Mouse (Mus musculus) intestine, embryonic 14.5 days (tissue): ENCODE measurements at regions not wholly inside any gene's neighbourhood (a gene's known extent, or its start where the extent isn't known, plus 50 kb on each side); places are given as distances from the start of the nearest gene placed in this dataset.

Source experiments
- ATAC-seq: fragments of 200-750 bp; cut with Nextera tagmentation; replicated peaks from 2 replicates; pipeline ENCODE4 v1.8.0; 2017; ENCODE audit warnings: low read depth, moderate number of reproducible peaks, moderate TSS enrichment, moderate library complexity; ENCODE audit not compliant: low FRiP score, low TSS enrichment
- DNase-seq: peaks from one replicate; pipeline ENCODE4 v3.0.0-alpha.2; 2018; ENCODE audit warnings: low spot score
- H3K27ac ChIP-seq: fragments of 300-500 bp; sonication (generic); 2 replicates; pipeline ENCODE4 v1.5.1; 2014; ENCODE audit warnings: low read depth, mild to moderate bottlenecking, control low read depth
- H3K27me3 ChIP-seq: fragments of 300-500 bp; sonication (generic); replicated peaks from 2 replicates; pipeline ENCODE4 v1.6.1; 2014; ENCODE audit warnings: low read length, control low read depth; ENCODE audit not compliant: control insufficient read depth, insufficient read depth
- H3K36me3 ChIP-seq: fragments of 300-500 bp; sonication (generic); 2 replicates; pipeline ENCODE4 v1.6.1; 2014; ENCODE audit warnings: low read length, control low read depth; ENCODE audit not compliant: control insufficient read depth, insufficient read depth
- H3K4me1 ChIP-seq: fragments of 300-500 bp; sonication (generic); replicated peaks from 2 replicates; pipeline ENCODE4 v1.6.1; 2014; ENCODE audit warnings: low read length, control low read depth, mixed read lengths; ENCODE audit not compliant: control insufficient read depth, insufficient read depth
- H3K4me2 ChIP-seq: fragments of 300-500 bp; sonication (generic); 2 replicates; pipeline ENCODE4 v1.6.1; 2014; ENCODE audit warnings: low read length
- H3K4me3 ChIP-seq: fragments of 300-500 bp; sonication (generic); 2 replicates; pipeline ENCODE4 v1.5.1; 2014; ENCODE audit warnings: low read depth, low read length, control low read depth, mixed read lengths
- H3K9ac ChIP-seq: fragments of 300-500 bp; sonication (generic); 2 replicates; pipeline ENCODE4 v1.6.1; 2014; ENCODE audit warnings: mild to moderate bottlenecking, low read length
- H3K9me3 ChIP-seq: fragments of 300-500 bp; sonication (generic); 2 replicates; pipeline ENCODE4 v1.6.1; 2016; ENCODE audit warnings: low read length, control low read depth; ENCODE audit not compliant: control insufficient read depth
- WGBS: fragments of 180-500 bp; shearing (Covaris S2); extraction: QIAGEN DNeasy Blood & Tissue Kit; methylation state at CpG from one replicate; pipeline ENCODE4 v1.1.7; 2014; 5-methylcytosine and 5-hydroxymethylcytosine counted together

- ATAC-seq (no peak), DNase-seq (no peak)
- Histone ChIP-seq H3K4me1 (peaks cover 4% of the 10 kb centered on the region; the same call in 1 of the 2 replicates), H3K36me3 (no peaks in the 10 kb centered on the region), H3K4me2 (no peak overlapping the region), H3K4me3 (no peak overlapping the region), H3K27me3 (no peaks in the 10 kb centered on the region), H3K9ac (no peak overlapping the region), H3K27ac (no peak overlapping the region), H3K9me3 (no peaks in the 10 kb centered on the region)
- 52% methylated on average over 5 of the region's 5 CpGs for WGBS
Observed at GRCm38 (mm10) chr9:62220451-62220850, 61.6 kb downstream of the Spesp1 start.

- H3K4me1 ChIP-seq, result no peaks in the 10 kb centered on the region; the same call in 1 of the 2 replicates
- ATAC-seq (no peak), DNase-seq (no peak)
- no peak overlapping the region for H3K4me3 ChIP-seq
- no peaks in the 10 kb centered on the region for H3K9me3 ChIP-seq
- H3K36me3 ChIP-seq, result no peaks in the 10 kb centered on the region
- H3K9ac ChIP-seq, result no peak overlapping the region
- 42% methylated on average over 13 of the region's 13 CpGs for WGBS
- H3K27ac ChIP-seq, result no peak overlapping the region
- no peak overlapping the region for H3K4me2 ChIP-seq
- H3K27me3 ChIP-seq, result no peaks in the 10 kb centered on the region
Observed at GRCm38 (mm10) chr9:62215151-62215859, 66.7 kb downstream of the Spesp1 start.

GRCm38 (mm10) chr9:62214546-62214945, 67.5 kb downstream of the Spesp1 start:
- Histone ChIP-seq H3K9me3 (no peaks in the 10 kb centered on the region), H3K9ac (no peak overlapping the region), H3K4me1 (no peaks in the 10 kb centered on the region), H3K36me3 (no peaks in the 10 kb centered on the region), H3K4me2 (no peak overlapping the region), H3K27me3 (no peaks in the 10 kb centered on the region), H3K27ac (no peak overlapping the region), H3K4me3 (no peak overlapping the region)
- 72% methylated on average over 4 of the region's 4 CpGs for WGBS
- ATAC-seq (no peak), DNase-seq (no peak)

GRCm38 (mm10) chr9:62212615-62213014, 69.4 kb downstream of the Spesp1 start:
- H3K27me3 ChIP-seq, result no peaks in the 10 kb centered on the region
- DNase-seq, result no peak
- no peak overlapping the region for H3K4me3 ChIP-seq
- 50% methylated on average over 6 of the region's 6 CpGs for WGBS
- no peak for ATAC-seq
- no peaks in the 10 kb centered on the region for H3K9me3 ChIP-seq
- H3K4me2 ChIP-seq, result no peak overlapping the region
- no peak overlapping the region for H3K9ac ChIP-seq
- no peak overlapping the region for H3K27ac ChIP-seq
- H3K4me1 ChIP-seq, result no peaks in the 10 kb centered on the region
- H3K36me3 ChIP-seq, result no peaks in the 10 kb centered on the region

GRCm38 (mm10) chr9:62210815-62211214, 71.2 kb downstream of the Spesp1 start:
- no peak overlapping the region for H3K9ac ChIP-seq
- H3K4me1 ChIP-seq, result no peaks in the 10 kb centered on the region
- H3K4me3 ChIP-seq, result no peak overlapping the region
- ATAC-seq (no peak), DNase-seq (no peak)
- H3K27ac ChIP-seq, result no peak overlapping the region
- no peaks in the 10 kb centered on the region for H3K36me3 ChIP-seq
- 87% methylated on average over 5 of the region's 5 CpGs for WGBS
- H3K27me3 ChIP-seq, result no peaks in the 10 kb centered on the region
- no peaks in the 10 kb centered on the region for H3K9me3 ChIP-seq
- H3K4me2 ChIP-seq, result no peak overlapping the region

- ATAC-seq (no peak), DNase-seq (no peak)
- Histone ChIP-seq H3K9me3 (no peaks in the 10 kb centered on the region), H3K27ac (no peak overlapping the region), H3K4me3 (no peak overlapping the region), H3K9ac (no peak overlapping the region), H3K4me1 (no peaks in the 10 kb centered on the region), H3K36me3 (no peaks in the 10 kb centered on the region), H3K4me2 (no peak overlapping the region), H3K27me3 (no peaks in the 10 kb centered on the region)
- 64% methylated on average over 5 of the region's 5 CpGs for WGBS
Observed at GRCm38 (mm10) chr9:62208436-62208835, 73.6 kb downstream of the Spesp1 start.

GRCm38 (mm10) chr9:62205264-62205663, 76.7 kb downstream of the Spesp1 start:
- no peak overlapping the region for H3K4me3 ChIP-seq
- H3K9me3 ChIP-seq, result no peaks in the 10 kb centered on the region
- no peak overlapping the region for H3K27ac ChIP-seq
- DNase-seq, result no peak
- no peak overlapping the region for H3K9ac ChIP-seq
- H3K4me1 ChIP-seq, result no peaks in the 10 kb centered on the region
- ATAC-seq, result no peak
- H3K4me2 ChIP-seq, result no peak overlapping the region
- 56% methylated on average over 4 of the region's 4 CpGs for WGBS
- H3K36me3 ChIP-seq, result no peaks in the 10 kb centered on the region
- no peaks in the 10 kb centered on the region for H3K27me3 ChIP-seq

GRCm38 (mm10) chr9:62203556-62203955, 78.5 kb downstream of the Spesp1 start:
- Histone ChIP-seq H3K4me3 (no peak overlapping the region), H3K27ac (no peak overlapping the region), H3K9ac (no peak overlapping the region), H3K4me1 (no peaks in the 10 kb centered on the region), H3K27me3 (no peaks in the 10 kb centered on the region), H3K9me3 (no peaks in the 10 kb centered on the region), H3K4me2 (no peak overlapping the region), H3K36me3 (no peaks in the 10 kb centered on the region)
- 63% methylated on average over 4 of the region's 4 CpGs for WGBS
- DNase-seq (no peak), ATAC-seq (no peak)

- Histone ChIP-seq H3K27me3 (no peaks in the 10 kb centered on the region), H3K9ac (no peak overlapping the region), H3K27ac (no peak overlapping the region), H3K4me3 (no peak overlapping the region), H3K4me1 (no peaks in the 10 kb centered on the region), H3K9me3 (no peaks in the 10 kb centered on the region), H3K4me2 (no peak overlapping the region), H3K36me3 (no peaks in the 10 kb centered on the region)
- DNase-seq (no peak), ATAC-seq (no peak)
- whole genome bisulfite sequencing, result 79% methylated on average over 2 of the region's 2 CpGs
Observed at GRCm38 (mm10) chr9:62202331-62202730, 79.7 kb downstream of the Spesp1 start.
